ENCODE assay signal across 7 mouse cellular contexts in the genomic region with DNA sequence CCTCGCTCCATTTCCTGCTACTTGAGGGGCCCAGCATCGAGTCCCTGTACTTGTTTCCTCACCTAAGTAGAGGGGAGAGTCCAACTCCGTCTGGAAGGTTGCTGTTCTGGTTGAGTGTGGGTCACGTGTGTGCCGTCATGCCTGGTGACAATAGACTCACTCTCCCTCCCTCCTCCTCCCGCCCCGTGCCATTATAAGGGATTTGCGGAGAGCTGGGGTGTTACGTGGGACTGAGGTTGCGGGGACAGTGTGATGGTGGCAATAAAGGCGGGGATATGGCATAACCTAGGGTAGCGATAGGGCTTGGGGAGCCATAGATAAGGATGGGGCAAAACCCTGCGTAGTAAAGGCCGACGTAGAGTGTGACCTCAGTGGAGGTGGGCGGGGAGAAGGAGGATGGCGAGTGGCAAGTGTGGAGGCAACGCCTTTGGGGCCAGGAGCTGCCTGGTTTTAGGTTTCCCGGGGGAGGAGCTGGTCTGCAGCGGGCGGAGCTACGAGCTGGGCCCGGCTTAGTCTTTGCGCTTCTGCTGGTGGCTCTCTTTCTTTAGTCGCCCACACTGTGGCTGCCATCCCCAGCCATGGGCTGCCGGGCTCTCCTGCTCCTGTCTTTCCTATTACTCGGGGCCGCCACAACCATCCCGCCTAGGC. TPM values are rescaled to one million over a fixed set of nuclear protein-coding genes. Genes with fewer than 3 reads are reported as not detected.
A peak's percentile ranks its signal among the peaks of the same experiment; 100 is the strongest.
DNase-seq lines count a peak whose midpoint lies in the region; ATAC-seq lines count a peak whose summit lies in the region.

No protein-coding gene starts in this region.

- no peaks in the 10 kb centered on the region for H3K27me3 ChIP-seq in embryonic facial prominence, embryonic 11.5 days (ENCODE audit: control insufficient read depth, insufficient read depth, low read length)
- H3K27me3 ChIP-seq in limb, embryonic 11.5 days (ENCODE audit: control insufficient read depth, insufficient read depth, low read length), result no peaks in the 10 kb centered on the region
- no peaks in the 10 kb centered on the region for H3K27me3 ChIP-seq in midbrain, embryonic 14.5 days (ENCODE audit: control insufficient read depth, insufficient read depth, low read length)

- peak; percentile 90 for ATAC-seq in embryonic facial prominence, embryonic 11.5 days (replicated peaks; ENCODE audit: insufficient number of reproducible peaks, low FRiP score, low TSS enrichment, low read depth)
- ATAC-seq in limb, embryonic 11.5 days (ENCODE audit: insufficient number of reproducible peaks, low FRiP score, low TSS enrichment, low read depth), result peak; percentile 90
- ATAC-seq in midbrain, embryonic 14.5 days (ENCODE audit: low FRiP score, low TSS enrichment), result peak; percentile 89

- peak overlapping the region; percentile 71 for H3K4me2 ChIP-seq in embryonic facial prominence, embryonic 11.5 days (ENCODE audit: low read depth, low read length)
- peak overlapping the region; percentile 68 for H3K4me2 ChIP-seq in limb, embryonic 11.5 days (ENCODE audit: low read depth, severe bottlenecking)
- peak overlapping the region; percentile 62 for H3K4me2 ChIP-seq in midbrain, embryonic 14.5 days (ENCODE audit: low read length)

- no peaks in the 10 kb centered on the region for H3K36me3 ChIP-seq in embryonic facial prominence, embryonic 11.5 days (replicated peaks; ENCODE audit: control insufficient read depth, insufficient read depth, low read depth, low read length)
- H3K36me3 ChIP-seq in limb, embryonic 11.5 days (ENCODE audit: control insufficient read depth, insufficient read depth, low read length), result no peaks in the 10 kb centered on the region
- H3K36me3 ChIP-seq in midbrain, embryonic 14.5 days (ENCODE audit: control insufficient read depth, insufficient read depth, low read length), result no peaks in the 10 kb centered on the region

- peak; percentile 91 for DNase-seq in adrenal gland, postnatal 14 days
- peak; percentile 92 for DNase-seq in embryonic facial prominence, embryonic 11.5 days (ENCODE audit: low spot score)
- peak; percentile 99 for DNase-seq in heart, adult 11 months
- peak; percentile 91 for DNase-seq in kidney, adult 18-20 months
- DNase-seq in limb, embryonic 11.5 days (ENCODE audit: low spot score), result peak; percentile 90
- peak; percentile 91 for DNase-seq in midbrain, embryonic 14.5 days
- peak; percentile 89 to 90 for DNase-seq in spleen, adult 18-20 months

- peak overlapping the region; percentile 68 for H3K9ac ChIP-seq in embryonic facial prominence, embryonic 11.5 days (replicated peaks; ENCODE audit: low read length)
- H3K9ac ChIP-seq in limb, embryonic 11.5 days (ENCODE audit: low read length), result peak overlapping the region; percentile 80
- peak overlapping the region; percentile 76 for H3K9ac ChIP-seq in midbrain, embryonic 14.5 days (replicated peaks; ENCODE audit: low read length)

- H3K4me3 ChIP-seq in embryonic facial prominence, embryonic 11.5 days (ENCODE audit: low read depth, low read length), result peak overlapping the region; percentile 61
- peak overlapping the region; percentile 60 for H3K4me3 ChIP-seq in limb, embryonic 11.5 days (ENCODE audit: low read depth, low read length)
- H3K4me3 ChIP-seq in midbrain, embryonic 14.5 days (replicated peaks; ENCODE audit: low read depth, low read length), result peak overlapping the region; percentile 54

- H3K9me3 ChIP-seq in embryonic facial prominence, embryonic 11.5 days (replicated peaks; ENCODE audit: control insufficient read depth, low read length), result no peaks in the 10 kb centered on the region
- no peaks in the 10 kb centered on the region for H3K9me3 ChIP-seq in limb, embryonic 11.5 days (ENCODE audit: control insufficient read depth, low read length)
- no peaks in the 10 kb centered on the region for H3K9me3 ChIP-seq in midbrain, embryonic 14.5 days (ENCODE audit: control insufficient read depth, low read length)

- under 1% methylated on average over 29 of the region's 29 CpGs for WGBS in embryonic facial prominence, embryonic 11.5 days
- under 1% methylated on average over 26 of the region's 29 CpGs for WGBS in limb, embryonic 11.5 days
- WGBS in midbrain, embryonic 14.5 days, result under 1% methylated on average over 29 of the region's 29 CpGs

- peak overlapping the region; percentile 97 for H3K27ac ChIP-seq in embryonic facial prominence, embryonic 11.5 days (replicated peaks; ENCODE audit: low read depth, low read length)
- peak overlapping the region; percentile 96 for H3K27ac ChIP-seq in limb, embryonic 11.5 days (replicated peaks; ENCODE audit: low read depth, low read length)
- peak overlapping the region; percentile 98 for H3K27ac ChIP-seq in midbrain, embryonic 14.5 days (replicated peaks; ENCODE audit: low read depth, low read length)

- no peaks in the 10 kb centered on the region for H3K4me1 ChIP-seq in embryonic facial prominence, embryonic 11.5 days (ENCODE audit: control insufficient read depth, insufficient read depth, low read length)
- peaks cover 9% of the 10 kb centered on the region; the same call in 1 of the 2 replicates for H3K4me1 ChIP-seq in limb, embryonic 11.5 days (ENCODE audit: control insufficient read depth, insufficient read depth, low read length)
- H3K4me1 ChIP-seq in midbrain, embryonic 14.5 days (ENCODE audit: control insufficient read depth, insufficient read depth, low read length), result peaks cover 18% of the 10 kb centered on the region

RNA-seq across cellular contexts. Expression of gene Prcp, which starts 0.6 kb away (rescaled TPM):
- total RNA-seq in adrenal gland, postnatal 14 days (2021), result 20.3 and 26.9 TPM in 2 replicates
- polyA plus RNA-seq in embryonic facial prominence, embryonic 11.5 days (2014; fragmentation: Nextera tagmentation; extraction: Ambion mirVana), result 20.5 and 21.2 TPM in 2 replicates
- polyA plus RNA-seq in limb, embryonic 11.5 days (2014; fragmentation: Nextera tagmentation; extraction: Ambion mirVana), result 19.3 and 23.5 TPM in 2 replicates
- polyA plus RNA-seq in midbrain, embryonic 14.5 days (2014; fragmentation: Nextera tagmentation; extraction: Ambion mirVana), result 13.5 and 17.9 TPM in 2 replicates

RNA-seq across cellular contexts. Expression of gene Ddias, which starts 0.8 kb away (rescaled TPM):
- 2.4 TPM in 2 replicates for total RNA-seq in adrenal gland, postnatal 14 days (2021)
- polyA plus RNA-seq in embryonic facial prominence, embryonic 11.5 days (2014; fragmentation: Nextera tagmentation; extraction: Ambion mirVana), result 25.4 and 29.7 TPM in 2 replicates
- 24.0 and 24.1 TPM in 2 replicates for polyA plus RNA-seq in limb, embryonic 11.5 days (2014; fragmentation: Nextera tagmentation; extraction: Ambion mirVana)
- 3.3 and 6.1 TPM in 2 replicates for polyA plus RNA-seq in midbrain, embryonic 14.5 days (2014; fragmentation: Nextera tagmentation; extraction: Ambion mirVana)

Comparison
In these comparisons a context has a peak if more than half of its experiments do, and no peak if none do; other contexts are left out.
1. Peak in every context shown above with its lines: DNase-seq, ATAC-seq, H3K4me3 ChIP-seq and H3K27ac ChIP-seq.